Mouse (Mus musculus): ENCODE data around the gene Mylk4. TPM values are rescaled to one million over a fixed set of nuclear protein-coding genes. Genes with fewer than 3 reads are reported as not detected.

Mylk4 gene
- polyA plus RNA-seq, 2 experiments, result 0.01 to 0.08 TPM

- DNase-seq (ENCODE audit: low read depth in 3 of 3, low spot score in 3 of 3), result no peak
- Histone ChIP-seq H3K4me3 (ENCODE audit: insufficient read depth in 1 of 2, low read depth in 2 of 2, low read length in 2 of 2) (no peak overlapping the region), H3K4me2 (ENCODE audit: low read depth) (no peak overlapping the region), H3K9ac (replicated peaks) (no peak overlapping the region), H3K27ac (no peak overlapping the region), H3K4me1 (replicated peaks; ENCODE audit: control insufficient read depth in 2 of 2, insufficient read depth in 2 of 2, low read length in 1 of 2) (no peaks in the 10 kb centered on the region), H3K36me3 (replicated peaks; ENCODE audit: control insufficient read depth, insufficient read depth, low read depth) (no peaks in the 10 kb centered on the region), H3K27me3 (ENCODE audit: control insufficient read depth, insufficient read depth, low read length) (no peaks in the 10 kb centered on the region), H3K9me3 (ENCODE audit: control insufficient read depth, low read length) (no peaks in the 10 kb centered on the region)
- TF ChIP-seq EP300 (IDR thresholded peaks at IDR 0.05; ENCODE audit: low read depth) (no peak), CTCF (IDR thresholded peaks at IDR 0.05; ENCODE audit: low read depth) (no peak)
- ATAC-seq (ENCODE audit: insufficient read depth), result no peak
Measured at GRCm38 (mm10) chr13:32731283-32731682, 52.5 kb downstream of the Mylk4 start.

GRCm38 (mm10) chr13:32724606-32725005 lies 59.1 kb downstream of the Mylk4 start:
- Histone ChIP-seq H3K27me3 (ENCODE audit: control insufficient read depth, insufficient read depth, low read length) (no peaks in the 10 kb centered on the region), H3K9ac (replicated peaks) (no peak overlapping the region), H3K27ac (no peak overlapping the region), H3K36me3 (replicated peaks; ENCODE audit: control insufficient read depth, insufficient read depth, low read depth) (no peaks in the 10 kb centered on the region), H3K4me3 (ENCODE audit: insufficient read depth in 1 of 2, low read depth in 2 of 2, low read length in 2 of 2) (no peak overlapping the region), H3K9me3 (ENCODE audit: control insufficient read depth, low read length) (no peaks in the 10 kb centered on the region), H3K4me1 (replicated peaks; ENCODE audit: control insufficient read depth in 2 of 2, insufficient read depth in 2 of 2, low read length in 1 of 2) (no peaks in the 10 kb centered on the region), H3K4me2 (ENCODE audit: low read depth) (no peak overlapping the region)
- DNase-seq (ENCODE audit: low read depth in 3 of 3, low spot score in 3 of 3) (no peak), ATAC-seq (ENCODE audit: insufficient read depth) (no peak)
- TF ChIP-seq EP300 (IDR thresholded peaks at IDR 0.05; ENCODE audit: low read depth) (no peak), CTCF (IDR thresholded peaks at IDR 0.05; ENCODE audit: low read depth) (no peak)
- WGBS (ENCODE audit: insufficient replicate concordance), result 73% methylated on average over 5 of the region's 5 CpGs

- Histone ChIP-seq H3K4me2 (ENCODE audit: low read depth) (no peak overlapping the region), H3K36me3 (replicated peaks; ENCODE audit: control insufficient read depth, insufficient read depth, low read depth) (no peaks in the 10 kb centered on the region), H3K27me3 (ENCODE audit: control insufficient read depth, insufficient read depth, low read length) (no peaks in the 10 kb centered on the region), H3K4me3 (ENCODE audit: insufficient read depth in 1 of 2, low read depth in 2 of 2, low read length in 2 of 2) (no peak overlapping the region), H3K27ac (no peak overlapping the region), H3K9ac (replicated peaks) (no peak overlapping the region), H3K4me1 (replicated peaks; ENCODE audit: control insufficient read depth in 2 of 2, insufficient read depth in 2 of 2, low read length in 1 of 2) (no peaks in the 10 kb centered on the region), H3K9me3 (ENCODE audit: control insufficient read depth, low read length) (no peaks in the 10 kb centered on the region)
- DNase-seq (ENCODE audit: low read depth in 3 of 3, low spot score in 3 of 3) (no peak), ATAC-seq (ENCODE audit: insufficient read depth) (no peak)
- TF ChIP-seq EP300 (IDR thresholded peaks at IDR 0.05; ENCODE audit: low read depth) (no peak), CTCF (IDR thresholded peaks at IDR 0.05; ENCODE audit: low read depth) (no peak)
- 73% methylated on average over 4 of the region's 4 CpGs for WGBS (ENCODE audit: insufficient replicate concordance)
Measured at GRCm38 (mm10) chr13:32721717-32722116, 62.0 kb downstream of the Mylk4 start.

- Histone ChIP-seq H3K27me3 (ENCODE audit: control insufficient read depth, insufficient read depth, low read length) (no peaks in the 10 kb centered on the region), H3K4me3 (ENCODE audit: insufficient read depth in 1 of 2, low read depth in 2 of 2, low read length in 2 of 2) (no peak overlapping the region), H3K4me2 (ENCODE audit: low read depth) (no peak overlapping the region), H3K36me3 (replicated peaks; ENCODE audit: control insufficient read depth, insufficient read depth, low read depth) (no peaks in the 10 kb centered on the region), H3K27ac (no peak overlapping the region), H3K4me1 (replicated peaks; ENCODE audit: control insufficient read depth in 2 of 2, insufficient read depth in 2 of 2, low read length in 1 of 2) (no peaks in the 10 kb centered on the region), H3K9ac (replicated peaks) (no peak overlapping the region), H3K9me3 (ENCODE audit: control insufficient read depth, low read length) (no peaks in the 10 kb centered on the region)
- 22% methylated on average over 3 of the region's 3 CpGs for WGBS (ENCODE audit: insufficient replicate concordance)
- ATAC-seq (ENCODE audit: insufficient read depth), result no peak
- TF ChIP-seq CTCF (IDR thresholded peaks at IDR 0.05; ENCODE audit: low read depth) (no peak), EP300 (IDR thresholded peaks at IDR 0.05; ENCODE audit: low read depth) (no peak)
- DNase-seq (ENCODE audit: low read depth in 3 of 3, low spot score in 3 of 3), result no peak
Measured at GRCm38 (mm10) chr13:32719284-32719683, 64.5 kb downstream of the Mylk4 start.

GRCm38 (mm10) chr13:32717709-32718108 lies 66.0 kb downstream of the Mylk4 start:
- Histone ChIP-seq H3K27me3 (ENCODE audit: control insufficient read depth, insufficient read depth, low read length) (no peaks in the 10 kb centered on the region), H3K36me3 (replicated peaks; ENCODE audit: control insufficient read depth, insufficient read depth, low read depth) (no peaks in the 10 kb centered on the region), H3K4me1 (replicated peaks; ENCODE audit: control insufficient read depth in 2 of 2, insufficient read depth in 2 of 2, low read length in 1 of 2) (no peaks in the 10 kb centered on the region), H3K9me3 (ENCODE audit: control insufficient read depth, low read length) (no peaks in the 10 kb centered on the region), H3K27ac (no peak overlapping the region), H3K4me2 (ENCODE audit: low read depth) (no peak overlapping the region), H3K9ac (replicated peaks) (no peak overlapping the region), H3K4me3 (ENCODE audit: insufficient read depth in 1 of 2, low read depth in 2 of 2, low read length in 2 of 2) (no peak overlapping the region)
- no peak for DNase-seq (ENCODE audit: low read depth in 3 of 3, low spot score in 3 of 3)
- no peak for ATAC-seq (ENCODE audit: insufficient read depth)
- WGBS (ENCODE audit: insufficient replicate concordance), result 67% methylated on average over 5 of the region's 5 CpGs
- TF ChIP-seq EP300 (IDR thresholded peaks at IDR 0.05; ENCODE audit: low read depth) (no peak), CTCF (IDR thresholded peaks at IDR 0.05; ENCODE audit: low read depth) (no peak)
